Mouse (Mus musculus) midbrain, embryonic 11.5 days (tissue): Measurements from ENCODE around the gene Pigk. TPM values are rescaled to one million over a fixed set of nuclear protein-coding genes. Genes with fewer than 3 reads are reported as not detected.

Experiments
- ATAC-seq: fragments of 200-750 bp; cut with Nextera tagmentation; 2 replicates; pipeline ENCODE4 v1.8.0; 2017; ENCODE audit warnings: moderate TSS enrichment, moderate library complexity; ENCODE audit not compliant: low FRiP score
- DNase-seq: peaks from one replicate; pipeline ENCODE4 v3.0.0; 2015; ENCODE audit warnings: low spot score; ENCODE audit errors: missing footprints
- H3K27ac ChIP-seq: fragments of 300-500 bp; sonication (generic); 2 replicates; pipeline ENCODE4 v1.5.1; 2014; ENCODE audit warnings: low read depth, low read length
- H3K27me3 ChIP-seq: fragments of 300-500 bp; sonication (generic); 2 replicates; pipeline ENCODE4 v1.6.1; 2014; ENCODE audit warnings: mild to moderate bottlenecking, low read length, moderate library complexity, mixed read lengths; ENCODE audit not compliant: control insufficient read depth, insufficient read depth
- H3K36me3 ChIP-seq: fragments of 300-500 bp; sonication (generic); 2 replicates; pipeline ENCODE4 v1.6.1; 2014; ENCODE audit warnings: mild to moderate bottlenecking, low read length, moderate library complexity, mixed read lengths; ENCODE audit not compliant: control insufficient read depth, insufficient read depth
- H3K4me1 ChIP-seq: fragments of 300-500 bp; sonication (generic); 2 replicates; pipeline ENCODE4 v1.6.1; 2014; ENCODE audit warnings: low read length; ENCODE audit not compliant: control insufficient read depth, insufficient read depth
- H3K4me2 ChIP-seq: fragments of 300-500 bp; sonication (generic); 2 replicates; pipeline ENCODE4 v1.6.1; 2014; ENCODE audit warnings: mild to moderate bottlenecking, moderate library complexity
- H3K4me3 ChIP-seq: fragments of 300-500 bp; sonication (generic); 2 replicates; pipeline ENCODE4 v1.5.1; 2014; ENCODE audit warnings: low read depth, low read length
- H3K9ac ChIP-seq: fragments of 300-500 bp; sonication (generic); 2 replicates; pipeline ENCODE4 v1.6.1; 2014; ENCODE audit warnings: low read length
- H3K9me3 ChIP-seq: fragments of 300-500 bp; sonication (generic); 2 replicates; pipeline ENCODE4 v1.6.1; 2016; ENCODE audit warnings: low read length; ENCODE audit not compliant: control insufficient read depth
- WGBS: fragments of 180-500 bp; shearing (Covaris S2); extraction: QIAGEN DNeasy Blood & Tissue Kit; methylation state at CpG from one replicate; pipeline ENCODE4 v1.1.7; 2014; 5-methylcytosine and 5-hydroxymethylcytosine counted together
- polyA plus RNA-seq: library from polyadenylated mRNA; unstranded; fragments of >200 nt; fragmentation: Nextera tagmentation; extraction: Ambion mirVana; gene quantifications from 2 replicates; pipeline ENCODE4 v1.2.1, GENCODE M21; 2014

Pigk gene
- polyA plus RNA-seq, 1 experiment from 2014 or later, result 40.5 TPM

GRCm38 (mm10) chr3:152969774-152970347, 256.0 kb downstream of the Pigk start:
- Histone ChIP-seq H3K4me3 (no peak overlapping the region), H3K4me1 (no peaks in the 10 kb centered on the region), H3K36me3 (no peaks in the 10 kb centered on the region), H3K27me3 (no peaks in the 10 kb centered on the region), H3K9me3 (no peaks in the 10 kb centered on the region), H3K9ac (no peak overlapping the region), H3K27ac (no peak overlapping the region), H3K4me2 (no peak overlapping the region)
- ATAC-seq (no peak), DNase-seq (no peak)
- WGBS, result 79% methylated on average over 16 of the region's 16 CpGs

GRCm38 (mm10) chr3:152971373-152971772, 257.5 kb downstream of the Pigk start:
- Histone ChIP-seq H3K4me3 (no peak overlapping the region), H3K4me1 (no peaks in the 10 kb centered on the region), H3K9me3 (no peaks in the 10 kb centered on the region), H3K27me3 (no peaks in the 10 kb centered on the region), H3K36me3 (no peaks in the 10 kb centered on the region), H3K27ac (no peak overlapping the region), H3K9ac (no peak overlapping the region), H3K4me2 (no peak overlapping the region)
- no peak for DNase-seq
- no peak for ATAC-seq
- 87% methylated on average over 4 of the region's 4 CpGs for WGBS

GRCm38 (mm10) chr3:152979481-152980092, 265.7 kb downstream of the Pigk start:
- Histone ChIP-seq H3K4me3 (no peak overlapping the region), H3K4me2 (no peak overlapping the region), H3K27ac (no peak overlapping the region), H3K9me3 (no peaks in the 10 kb centered on the region), H3K36me3 (no peaks in the 10 kb centered on the region), H3K4me1 (peaks cover 8% of the 10 kb centered on the region; the same call in 1 of the 2 replicates), H3K27me3 (peaks cover 10% of the 10 kb centered on the region), H3K9ac (no peak overlapping the region)
- ATAC-seq, result no peak
- DNase-seq, result no peak
- 80% methylated on average over 11 of the region's 11 CpGs for WGBS

GRCm38 (mm10) chr3:152980431-152980830, 266.5 kb downstream of the Pigk start:
- Histone ChIP-seq H3K4me2 (peak overlapping the region; percentile 98), H3K4me3 (peak overlapping the region; percentile 48; the same call in 1 of the 2 replicates), H3K36me3 (no peaks in the 10 kb centered on the region), H3K4me1 (peaks cover 8% of the 10 kb centered on the region; the same call in 1 of the 2 replicates), H3K9ac (no peak overlapping the region), H3K27me3 (peaks cover 10% of the 10 kb centered on the region), H3K27ac (no peak overlapping the region), H3K9me3 (no peaks in the 10 kb centered on the region)
- ATAC-seq, result peak; percentile 10; the same call in 1 of the 2 replicates
- 16% methylated on average over 6 of the region's 6 CpGs for WGBS
- DNase-seq, result peak; percentile 88

- H3K36me3 ChIP-seq, result no peaks in the 10 kb centered on the region
- H3K4me1 ChIP-seq, result peaks cover 8% of the 10 kb centered on the region; the same call in 1 of the 2 replicates
- peaks cover 10% of the 10 kb centered on the region for H3K27me3 ChIP-seq
- DNase-seq (peak; percentile 94), ATAC-seq (peak; percentile 74)
- no peaks in the 10 kb centered on the region for H3K9me3 ChIP-seq
- WGBS, result under 1% methylated on average over 47 of the region's 47 CpGs
- H3K4me2 ChIP-seq, result peak overlapping the region; percentile 98
- peak overlapping the region; percentile 48 for H3K4me3 ChIP-seq
- H3K27ac ChIP-seq, result no peak overlapping the region
- H3K9ac ChIP-seq, result peak overlapping the region; percentile 59
Measured at GRCm38 (mm10) chr3:152980978-152981974, 267.4 kb downstream of the Pigk start.

GRCm38 (mm10) chr3:152981988-152982387, 268.1 kb downstream of the Pigk start, which contains the start of gene St6galnac5:
St6galnac5 (minus strand) TSS chr3:152982246.
- peaks cover 8% of the 10 kb centered on the region; the same call in 1 of the 2 replicates for H3K4me1 ChIP-seq
- no peak within 1 kb of the TSS for H3K27ac ChIP-seq
- no peaks in the 10 kb centered on the region for H3K9me3 ChIP-seq
- H3K36me3 ChIP-seq, result no peaks in the 10 kb centered on the region
- H3K4me2 ChIP-seq, result peak within 1 kb of the TSS; percentile 98
- peak within 1 kb of the TSS; percentile 59 for H3K9ac ChIP-seq
- peak; percentile 73; the same call in 1 of the 2 replicates for ATAC-seq
- DNase-seq, result peak; percentile 94
- peaks cover 10% of the 10 kb centered on the region for H3K27me3 ChIP-seq
- under 1% methylated on average over 17 of the region's 17 CpGs for WGBS
- peak within 1 kb of the TSS; percentile 48 for H3K4me3 ChIP-seq

- H3K36me3 ChIP-seq, result no peaks in the 10 kb centered on the region
- H3K27ac ChIP-seq, result no peak overlapping the region
- no peaks in the 10 kb centered on the region for H3K27me3 ChIP-seq
- ATAC-seq, result no peak
- no peaks in the 10 kb centered on the region for H3K4me1 ChIP-seq
- WGBS, result 94% methylated on average over 2 of the region's 2 CpGs
- H3K9ac ChIP-seq, result no peak overlapping the region
- peak; percentile 69 for DNase-seq
- no peak overlapping the region for H3K4me3 ChIP-seq
- H3K4me2 ChIP-seq, result no peak overlapping the region
- no peaks in the 10 kb centered on the region for H3K9me3 ChIP-seq
Measured at GRCm38 (mm10) chr3:152990787-152991186, 276.9 kb downstream of the Pigk start.

- Histone ChIP-seq H3K4me2 (no peak overlapping the region), H3K36me3 (no peaks in the 10 kb centered on the region), H3K9me3 (no peaks in the 10 kb centered on the region), H3K27ac (no peak overlapping the region), H3K4me3 (no peak overlapping the region), H3K9ac (no peak overlapping the region), H3K27me3 (no peaks in the 10 kb centered on the region), H3K4me1 (no peaks in the 10 kb centered on the region; the same call in 1 of the 2 replicates)
- ATAC-seq (no peak), DNase-seq (no peak)
- WGBS, result 64% methylated on average over 5 of the region's 5 CpGs
Measured at GRCm38 (mm10) chr3:152993608-152994007, 279.7 kb downstream of the Pigk start.
